Mouse (Mus musculus): ENCODE data around the gene Mbtps2.

DNA sequence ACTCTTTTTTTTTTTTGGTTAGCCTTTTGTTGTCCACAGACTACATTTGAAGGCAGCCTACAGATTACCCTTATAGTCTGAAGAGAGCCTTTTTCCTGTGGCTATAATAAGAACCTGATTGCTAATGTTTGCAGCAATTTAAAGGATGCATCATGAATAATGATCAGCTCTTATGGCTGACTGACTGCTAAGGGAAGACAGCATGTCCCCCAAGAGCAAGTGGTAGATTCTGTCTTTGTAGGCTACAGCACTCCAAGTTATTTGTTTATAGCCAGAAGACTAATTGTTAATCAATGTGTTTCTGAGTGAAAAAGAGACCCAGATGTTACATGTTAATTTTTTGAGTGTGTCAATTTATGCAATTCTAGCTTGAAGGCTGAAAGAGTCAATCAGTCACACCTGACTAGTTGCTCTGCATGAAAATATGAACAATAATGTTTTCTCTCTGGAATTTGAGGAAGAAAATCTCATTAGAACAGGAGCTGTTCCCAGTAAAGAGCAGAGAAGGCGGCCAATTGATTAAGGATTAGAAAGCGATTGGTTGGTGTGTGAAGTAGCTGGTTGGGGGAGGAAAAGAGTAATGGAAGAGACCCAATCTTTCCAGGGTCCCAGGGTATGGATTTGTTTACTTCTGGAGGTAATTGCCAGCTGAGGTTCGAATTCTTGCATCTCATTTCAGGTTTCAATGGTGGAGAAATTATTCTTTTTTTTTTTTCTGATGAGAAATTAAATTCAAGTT is 35.3 kb upstream of the Mbtps2 start:
- TF ChIP-seq ZKSCAN1 (IDR thresholded peaks at IDR 0.05; ENCODE audit: borderline replicate concordance, low read depth, low read length) (no peak), CTCF (conservative IDR thresholded peaks at IDR 0.05 in 1 of 2, IDR thresholded peaks at IDR 0.05 in 1 of 2; ENCODE audit: low read depth in 2 of 2, low read length in 2 of 2) (no peak), EP300 (IDR thresholded peaks at IDR 0.05; ENCODE audit: low read length) (no peak), RAD21 (IDR thresholded peaks at IDR 0.05; ENCODE audit: low read depth, low read length) (no peak), TBP (conservative IDR thresholded peaks at IDR 0.05; ENCODE audit: low read depth, low read length) (no peak), MEF2A (IDR thresholded peaks at IDR 0.05; ENCODE audit: borderline replicate concordance, low read depth, low read length) (no peak)
